Mouse (Mus musculus): Measurements from ENCODE around the gene Grpel1. TPM values are rescaled to one million over a fixed set of nuclear protein-coding genes. Genes with fewer than 3 reads are reported as not detected.
A peak's percentile ranks its signal among the peaks of the same experiment; 100 is the strongest.

Grpel1 gene
- polyA plus RNA-seq (2015; fragmentation: Nextera tagmentation; extraction: Ambion mirVana), result 53.9 and 55.0 TPM in 2 replicates

- peak; percentile 92 for ATAC-seq (replicated peaks; ENCODE audit: insufficient number of reproducible peaks, insufficient read depth, low FRiP score, low read depth)
- Histone ChIP-seq H3K27me3 (0 out of 2 replicates have a peak, but pooled peaks cover 3% of the 10 kb centered on the region), H3K9ac (peak within 1 kb of the TSS; percentile 93), H3K36me3 (peaks cover 8% of the 10 kb centered on the region), H3K4me1 (replicated peaks) (peaks cover 19% of the 10 kb centered on the region), H3K27ac (peak within 1 kb of the TSS; percentile 82), H3K4me3 (peak within 1 kb of the TSS; percentile 98), H3K9me3 (replicated peaks) (no peaks in the 10 kb centered on the region), H3K4me2 (peak within 1 kb of the TSS; percentile 90)
- under 1% methylated on average over 68 of the region's 68 CpGs for WGBS
Measured at GRCm38 (mm10) chr5:36464709-36465661, at the start of gene Grpel1. Gene Grpel1 (plus strand): TSS chr5:36464998.

GRCm38 (mm10) chr5:36419861-36420260 lies 44.9 kb upstream of the Grpel1 start:
- 64% methylated on average over 3 of the region's 3 CpGs for WGBS
- no peaks in the 10 kb centered on the region for H3K36me3 ChIP-seq
- no peaks in the 10 kb centered on the region for H3K9me3 ChIP-seq (replicated peaks)
- no peak overlapping the region for H3K4me3 ChIP-seq
- H3K4me1 ChIP-seq (replicated peaks), result peaks cover 4% of the 10 kb centered on the region
- no peak overlapping the region for H3K9ac ChIP-seq
- no peak for ATAC-seq (replicated peaks; ENCODE audit: insufficient number of reproducible peaks, insufficient read depth, low FRiP score, low read depth)
- H3K27me3 ChIP-seq, result 0 out of 2 replicates have a peak, but pooled peaks cover 5% of the 10 kb centered on the region
- no peak overlapping the region for H3K27ac ChIP-seq
- H3K4me2 ChIP-seq, result no peak overlapping the region

GRCm38 (mm10) chr5:36422689-36423088 lies 42.1 kb upstream of the Grpel1 start:
- no peak overlapping the region for H3K9ac ChIP-seq
- H3K4me2 ChIP-seq, result no peak overlapping the region
- no peak overlapping the region for H3K27ac ChIP-seq
- no peaks in the 10 kb centered on the region for H3K4me1 ChIP-seq (replicated peaks)
- peaks cover 16% of the 10 kb centered on the region for H3K27me3 ChIP-seq
- H3K4me3 ChIP-seq, result no peak overlapping the region
- no peak for ATAC-seq (replicated peaks; ENCODE audit: insufficient number of reproducible peaks, insufficient read depth, low FRiP score, low read depth)
- no peaks in the 10 kb centered on the region for H3K9me3 ChIP-seq (replicated peaks)
- H3K36me3 ChIP-seq, result no peaks in the 10 kb centered on the region

- Histone ChIP-seq H3K27ac (no peak overlapping the region), H3K27me3 (peaks cover 22% of the 10 kb centered on the region), H3K9ac (no peak overlapping the region), H3K4me1 (replicated peaks) (no peaks in the 10 kb centered on the region), H3K4me2 (no peak overlapping the region), H3K9me3 (replicated peaks) (no peaks in the 10 kb centered on the region), H3K4me3 (no peak overlapping the region), H3K36me3 (no peaks in the 10 kb centered on the region)
- no peak for ATAC-seq (replicated peaks; ENCODE audit: insufficient number of reproducible peaks, insufficient read depth, low FRiP score, low read depth)
Measured at GRCm38 (mm10) chr5:36424676-36425075, 40.1 kb upstream of the Grpel1 start.

- Histone ChIP-seq H3K9me3 (replicated peaks) (no peaks in the 10 kb centered on the region), H3K4me2 (no peak overlapping the region), H3K27me3 (peaks cover 24% of the 10 kb centered on the region), H3K27ac (no peak overlapping the region), H3K36me3 (no peaks in the 10 kb centered on the region), H3K9ac (no peak overlapping the region), H3K4me3 (no peak overlapping the region), H3K4me1 (replicated peaks) (no peaks in the 10 kb centered on the region)
- ATAC-seq (replicated peaks; ENCODE audit: insufficient number of reproducible peaks, insufficient read depth, low FRiP score, low read depth), result no peak
- WGBS, result 75% methylated on average over 5 of the region's 5 CpGs
Measured at GRCm38 (mm10) chr5:36426404-36426803, 38.4 kb upstream of the Grpel1 start.

- Histone ChIP-seq H3K9me3 (replicated peaks) (no peaks in the 10 kb centered on the region), H3K36me3 (no peaks in the 10 kb centered on the region), H3K27me3 (peaks cover 24% of the 10 kb centered on the region), H3K9ac (no peak overlapping the region), H3K4me3 (no peak overlapping the region), H3K4me2 (no peak overlapping the region), H3K27ac (no peak overlapping the region), H3K4me1 (replicated peaks) (no peaks in the 10 kb centered on the region)
- WGBS, result 37% methylated on average over 11 of the region's 11 CpGs
- no peak; the same call in 1 of the 2 replicates for ATAC-seq (replicated peaks; ENCODE audit: insufficient number of reproducible peaks, insufficient read depth, low FRiP score, low read depth)
Measured at GRCm38 (mm10) chr5:36427831-36428230, 37.0 kb upstream of the Grpel1 start.

- 65% methylated on average over 3 of the region's 3 CpGs for WGBS
- H3K9ac ChIP-seq, result no peak overlapping the region
- ATAC-seq (replicated peaks; ENCODE audit: insufficient number of reproducible peaks, insufficient read depth, low FRiP score, low read depth), result no peak
- H3K36me3 ChIP-seq, result no peaks in the 10 kb centered on the region
- no peak overlapping the region for H3K4me2 ChIP-seq
- peaks cover 28% of the 10 kb centered on the region for H3K27me3 ChIP-seq
- no peaks in the 10 kb centered on the region for H3K9me3 ChIP-seq (replicated peaks)
- no peak overlapping the region for H3K4me3 ChIP-seq
- H3K27ac ChIP-seq, result no peak overlapping the region
- H3K4me1 ChIP-seq (replicated peaks), result no peaks in the 10 kb centered on the region
Measured at GRCm38 (mm10) chr5:36429551-36429950, 35.2 kb upstream of the Grpel1 start.

GRCm38 (mm10) chr5:36431711-36432110 lies 33.1 kb upstream of the Grpel1 start:
- Histone ChIP-seq H3K27me3 (peaks cover 26% of the 10 kb centered on the region), H3K36me3 (no peaks in the 10 kb centered on the region), H3K4me3 (no peak overlapping the region), H3K9me3 (replicated peaks) (no peaks in the 10 kb centered on the region), H3K4me2 (no peak overlapping the region), H3K27ac (no peak overlapping the region), H3K4me1 (replicated peaks) (no peaks in the 10 kb centered on the region), H3K9ac (no peak overlapping the region)
- no peak for ATAC-seq (replicated peaks; ENCODE audit: insufficient number of reproducible peaks, insufficient read depth, low FRiP score, low read depth)
- WGBS, result 38% methylated on average over 2 of the region's 2 CpGs

- no peak overlapping the region for H3K4me2 ChIP-seq
- H3K27me3 ChIP-seq, result peaks cover 17% of the 10 kb centered on the region
- WGBS, result 73% methylated on average over 9 of the region's 9 CpGs
- no peak for ATAC-seq (replicated peaks; ENCODE audit: insufficient number of reproducible peaks, insufficient read depth, low FRiP score, low read depth)
- no peaks in the 10 kb centered on the region for H3K4me1 ChIP-seq (replicated peaks)
- no peaks in the 10 kb centered on the region for H3K9me3 ChIP-seq (replicated peaks)
- H3K9ac ChIP-seq, result no peak overlapping the region
- H3K4me3 ChIP-seq, result no peak overlapping the region
- no peak overlapping the region for H3K27ac ChIP-seq
- no peaks in the 10 kb centered on the region for H3K36me3 ChIP-seq
Measured at GRCm38 (mm10) chr5:36434398-36434967, 30.3 kb upstream of the Grpel1 start.

- H3K4me3 ChIP-seq, result no peak overlapping the region
Measured at GRCm38 (mm10) chr5:36436858-36437257, 27.9 kb upstream of the Grpel1 start.

GRCm38 (mm10) chr5:36440741-36441140 lies 24.1 kb upstream of the Grpel1 start:
- Histone ChIP-seq H3K9ac (no peak overlapping the region), H3K4me2 (no peak overlapping the region), H3K36me3 (no peaks in the 10 kb centered on the region), H3K4me1 (replicated peaks) (0 out of 2 replicates have a peak, but pooled peaks cover 2% of the 10 kb centered on the region), H3K27ac (no peak overlapping the region), H3K27me3 (peaks cover 39% of the 10 kb centered on the region), H3K9me3 (replicated peaks) (no peaks in the 10 kb centered on the region), H3K4me3 (no peak overlapping the region)
- no peak for ATAC-seq (replicated peaks; ENCODE audit: insufficient number of reproducible peaks, insufficient read depth, low FRiP score, low read depth)
- 39% methylated on average over 3 of the region's 3 CpGs for WGBS

More at GRCm38 (mm10) chr5:36436858-36437257, 27.9 kb upstream of the Grpel1 start:
- Histone ChIP-seq H3K4me2 (no peak overlapping the region), H3K9me3 (replicated peaks) (no peaks in the 10 kb centered on the region), H3K36me3 (no peaks in the 10 kb centered on the region), H3K9ac (no peak overlapping the region), H3K4me1 (replicated peaks) (0 out of 2 replicates have a peak, but pooled peaks cover 2% of the 10 kb centered on the region), H3K27me3 (peaks cover 20% of the 10 kb centered on the region; the same call in 1 of the 2 replicates), H3K27ac (no peak overlapping the region)
- 57% methylated on average over 4 of the region's 4 CpGs for WGBS
- no peak for ATAC-seq (replicated peaks; ENCODE audit: insufficient number of reproducible peaks, insufficient read depth, low FRiP score, low read depth)

Data from heart, embryonic 15.5 days (tissue).